12 mouse cellular contexts compared by ENCODE assay signal in the genomic region with DNA sequence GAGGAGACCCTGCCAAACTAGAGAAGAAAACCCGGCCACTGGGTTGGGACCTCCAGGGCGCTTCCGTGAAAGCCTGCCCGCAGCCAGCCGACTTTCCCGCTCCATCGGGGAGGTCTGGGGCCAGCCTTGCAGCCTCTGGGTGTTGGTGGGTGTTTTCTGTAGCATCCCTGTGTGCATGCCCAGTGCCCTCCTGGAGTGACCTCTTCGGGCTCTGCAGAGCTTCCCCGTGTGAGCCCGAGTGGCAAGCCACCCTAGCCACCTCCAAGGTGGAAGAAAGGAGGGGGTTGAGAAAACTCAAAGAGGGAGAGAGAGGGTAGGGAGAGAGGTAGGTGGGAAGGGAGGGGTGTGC. TPM values are rescaled to one million over a fixed set of nuclear protein-coding genes. Genes with fewer than 3 reads are reported as not detected.
DNase-seq lines count a peak whose midpoint lies in the region; ATAC-seq and TF ChIP-seq lines count a peak whose summit lies in the region.
"Had no signal": no experiment of that assay in that cellular context is flagged by ENCODE, and none has a peak within 500 bp of the region (broad histone marks: within the 10 kb centered on the region; RNA-seq: fewer than 3 reads in every experiment).

No protein-coding gene starts in this region.

- peak overlapping the region; percentile 19; the same call in 1 of the 2 replicates for H3K4me3 ChIP-seq in layer of hippocampus, adult 2 months
- H3K4me3 ChIP-seq in embryonic facial prominence, embryonic 11.5 days (ENCODE audit: low read depth, low read length) = peak overlapping the region; percentile 10; the same call in 1 of the 2 replicates
- no peak overlapping the region for H3K4me3 ChIP-seq in hindbrain, embryonic 15.5 days
- H3K4me3 ChIP-seq in neural tube, embryonic 13.5 days = no peak overlapping the region
- H3K4me3 ChIP-seq: myocyte had no signal

- peaks cover 85% of the 10 kb centered on the region for H3K27me3 ChIP-seq in embryonic facial prominence, embryonic 11.5 days (ENCODE audit: control insufficient read depth, insufficient read depth, low read length)
- H3K27me3 ChIP-seq in hindbrain, embryonic 15.5 days = peaks cover 93% of the 10 kb centered on the region
- peaks cover 100% of the 10 kb centered on the region for H3K27me3 ChIP-seq in neural tube, embryonic 13.5 days

- under 1% methylated on average over 10 of the region's 10 CpGs for WGBS in embryonic facial prominence, embryonic 11.5 days
- 2% methylated on average over 10 of the region's 10 CpGs for WGBS in hindbrain, embryonic 15.5 days
- WGBS in neural tube, embryonic 13.5 days = under 1% methylated on average over 10 of the region's 10 CpGs

- no peaks in the 10 kb centered on the region for H3K9me3 ChIP-seq in embryonic facial prominence, embryonic 11.5 days (replicated peaks; ENCODE audit: control insufficient read depth, low read length)
- H3K9me3 ChIP-seq in hindbrain, embryonic 15.5 days = no peaks in the 10 kb centered on the region
- H3K9me3 ChIP-seq in neural tube, embryonic 13.5 days = no peaks in the 10 kb centered on the region

- H3K36me3 ChIP-seq in embryonic facial prominence, embryonic 11.5 days (replicated peaks; ENCODE audit: control insufficient read depth, insufficient read depth, low read depth, low read length) = no peaks in the 10 kb centered on the region
- H3K36me3 ChIP-seq in hindbrain, embryonic 15.5 days = no peaks in the 10 kb centered on the region
- no peaks in the 10 kb centered on the region for H3K36me3 ChIP-seq in neural tube, embryonic 13.5 days

- peaks cover 2% of the 10 kb centered on the region; the same call in 1 of the 2 replicates for H3K4me1 ChIP-seq in embryonic facial prominence, embryonic 11.5 days (ENCODE audit: control insufficient read depth, insufficient read depth, low read length)
- H3K4me1 ChIP-seq in hindbrain, embryonic 15.5 days (replicated peaks) = peaks cover 22% of the 10 kb centered on the region
- H3K4me1 ChIP-seq in neural tube, embryonic 13.5 days (replicated peaks) = peaks cover 29% of the 10 kb centered on the region

- no peak for ATAC-seq in embryonic facial prominence, embryonic 11.5 days (replicated peaks; ENCODE audit: insufficient number of reproducible peaks, low FRiP score, low TSS enrichment, low read depth)
- ATAC-seq in hindbrain, embryonic 15.5 days (ENCODE audit: low FRiP score, low read depth) = no peak
- no peak for ATAC-seq in neural tube, embryonic 13.5 days (ENCODE audit: low read depth)

- TF ChIP-seq CTCF in layer of hippocampus, adult 2 months (conservative IDR thresholded peaks at IDR 0.05) = no peak

- peak overlapping the region; percentile 46 for H3K9ac ChIP-seq in embryonic facial prominence, embryonic 11.5 days (replicated peaks; ENCODE audit: low read length)
- no peak overlapping the region for H3K9ac ChIP-seq in hindbrain, embryonic 15.5 days
- H3K9ac ChIP-seq in neural tube, embryonic 13.5 days = no peak overlapping the region
- H3K9ac ChIP-seq: liver, embryonic 14.5 days had no signal

- no peak for DNase-seq in layer of hippocampus, adult 2 months (ENCODE audit: low spot score in 2 of 2)
- DNase-seq in layer of hippocampus, adult 18-20 months (ENCODE audit: low spot score in 2 of 2) = no peak
- DNase-seq in embryonic facial prominence, embryonic 11.5 days (ENCODE audit: low spot score) = no peak
- no peak for DNase-seq in urinary bladder, postnatal 14 days (ENCODE audit: low spot score)
- DNase-seq in layer of hippocampus, postnatal 25 days (ENCODE audit: extremely low spot score in 1 of 2, low spot score in 1 of 2) = no peak
- DNase-seq: adrenal gland, postnatal 36 days; cerebellum, postnatal 14 days; kidney, adult 18-20 months had no signal

- peak overlapping the region; percentile 34 for H3K4me2 ChIP-seq in embryonic facial prominence, embryonic 11.5 days (ENCODE audit: low read depth, low read length)
- peak overlapping the region; percentile 23 for H3K4me2 ChIP-seq in hindbrain, embryonic 15.5 days
- H3K4me2 ChIP-seq in neural tube, embryonic 13.5 days = peak overlapping the region; percentile 30

- H3K27ac ChIP-seq in layer of hippocampus, adult 2 months = peak overlapping the region; percentile 3; the same call in 1 of the 2 replicates
- H3K27ac ChIP-seq in embryonic facial prominence, embryonic 11.5 days (replicated peaks; ENCODE audit: low read depth, low read length) = no peak overlapping the region
- no peak overlapping the region for H3K27ac ChIP-seq in hindbrain, embryonic 15.5 days (replicated peaks)
- no peak overlapping the region for H3K27ac ChIP-seq in neural tube, embryonic 13.5 days (replicated peaks)
- H3K27ac ChIP-seq: liver, embryonic 14.5 days had no signal

RNA-seq across cellular contexts. Expression of a gene that starts 5.1 kb away (rescaled TPM):
- 1 to 10 TPM; 4.7 to 5.5 TPM for total RNA-seq in layer of hippocampus, adult 2 months (2021)
- 1 to 10 TPM; 4.0 to 5.5 TPM for total RNA-seq in layer of hippocampus, adult 18-20 months (2021)
- polyA plus RNA-seq in embryonic facial prominence, embryonic 11.5 days (2014; fragmentation: Nextera tagmentation; extraction: Ambion mirVana) = 12.3 and 14.7 TPM in 2 replicates
- 5.2 and 5.5 TPM in 2 replicates for polyA plus RNA-seq in hindbrain, embryonic 15.5 days (2015; fragmentation: Nextera tagmentation; extraction: Ambion mirVana)
- 5.0 and 5.5 TPM in 2 replicates for polyA plus RNA-seq in neural tube, embryonic 13.5 days (2015; fragmentation: Nextera tagmentation; extraction: Ambion mirVana)
- 1 to 10 TPM; 4.1 to 5.7 TPM for total RNA-seq in layer of hippocampus, postnatal 25 days (2021)
- total RNA-seq: adrenal gland, postnatal 36 days had no signal

Comparison
In these comparisons a context has a peak if more than half of its experiments do, and no peak if none do; other contexts are left out.
1. H3K4me3 ChIP-seq: peak in layer of hippocampus, adult 2 months (single experiment) and embryonic facial prominence, embryonic 11.5 days (single experiment); none in hindbrain, embryonic 15.5 days (single experiment) and neural tube, embryonic 13.5 days (single experiment).
2. Peak in every context shown above with its lines, with median percentiles within 50 percentile points of each other: H3K4me2 ChIP-seq.